Mouse (Mus musculus): ENCODE measurements around the gene Chsy1.
A peak's percentile ranks its signal among the peaks of the same experiment; 100 is the strongest.

Gene Chsy1

DNA sequence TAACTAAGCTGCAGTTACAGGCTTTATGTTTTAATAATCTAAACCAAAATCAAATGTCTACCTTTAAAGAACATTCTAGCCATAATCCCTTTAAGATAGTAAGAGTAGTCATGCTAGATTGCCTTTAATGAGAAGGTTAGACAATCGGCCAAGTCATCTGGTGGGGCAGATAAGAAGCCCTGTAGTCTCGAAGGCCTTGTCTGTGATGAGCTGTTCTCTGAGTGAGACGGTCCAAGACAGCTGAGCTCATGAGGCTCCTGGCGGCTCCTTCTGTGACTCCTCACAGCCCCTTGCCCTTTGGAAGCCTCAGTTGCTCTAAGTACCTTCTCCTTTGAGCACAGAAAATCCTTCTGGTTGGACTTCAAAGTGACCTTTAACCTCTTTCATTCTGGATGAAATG lies 67.6 kb downstream of the Chsy1 start:
- DNase-seq (ENCODE audit: low spot score in 2 of 2) = no peak

DNA sequence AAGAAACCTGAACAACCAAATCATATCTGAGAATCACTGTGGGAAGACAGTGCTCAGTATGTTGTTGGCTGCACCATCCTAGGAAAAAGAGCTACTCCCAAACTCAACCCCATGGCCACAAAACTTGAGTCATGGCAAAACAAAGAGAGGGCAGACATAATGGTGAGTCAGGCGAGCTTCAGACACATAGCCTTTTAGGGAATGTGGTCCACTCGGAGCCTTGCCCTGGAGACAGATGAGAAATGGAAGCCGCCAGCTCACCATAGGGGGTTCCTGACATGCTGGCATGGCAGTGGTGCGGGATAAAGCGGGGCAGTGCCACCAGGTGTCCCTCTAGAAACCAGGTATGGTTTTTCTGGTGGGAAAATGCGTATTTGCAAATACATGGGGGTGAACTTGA lies 68.8 kb downstream of the Chsy1 start:
- no peak for DNase-seq (ENCODE audit: low spot score in 2 of 2)

GRCm38 (mm10) chr7:66179120-66179581 lies 69.8 kb downstream of the Chsy1 start:
- DNase-seq (ENCODE audit: low spot score in 2 of 2) = no peak

GRCm38 (mm10) chr7:66179711-66180110 lies 70.4 kb downstream of the Chsy1 start:
- no peak for DNase-seq (ENCODE audit: low spot score in 2 of 2)

DNA sequence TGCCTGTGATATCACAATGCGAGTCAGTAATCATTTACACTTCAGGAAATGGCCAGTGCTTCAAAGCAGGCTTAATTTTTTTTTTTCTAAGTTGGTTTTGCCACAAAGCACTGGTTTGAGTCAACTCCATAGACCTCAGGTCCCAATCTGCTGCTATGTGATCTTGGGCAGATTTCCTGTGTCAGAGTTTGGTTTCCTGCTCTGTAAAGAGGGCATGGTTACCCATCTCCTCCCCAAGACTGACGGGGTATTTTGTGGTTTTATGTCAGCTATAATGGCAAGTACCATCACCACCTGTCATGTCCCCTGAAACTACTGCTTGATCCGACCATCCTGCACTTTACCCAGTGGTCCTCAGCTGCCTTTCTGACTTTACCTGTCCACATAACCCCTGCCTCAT lies 70.9 kb downstream of the Chsy1 start:
- DNase-seq (ENCODE audit: low spot score in 2 of 2) = no peak

GRCm38 (mm10) chr7:66180711-66181365 lies 71.5 kb downstream of the Chsy1 start:
- no peak for DNase-seq (ENCODE audit: low spot score in 2 of 2)

- no peak for DNase-seq (ENCODE audit: low spot score in 2 of 2)
Observed at GRCm38 (mm10) chr7:66182075-66182715, 72.9 kb downstream of the Chsy1 start.

GRCm38 (mm10) chr7:66183404-66183803 lies 74.1 kb downstream of the Chsy1 start:
- DNase-seq (ENCODE audit: low spot score in 2 of 2) = no peak

DNA sequence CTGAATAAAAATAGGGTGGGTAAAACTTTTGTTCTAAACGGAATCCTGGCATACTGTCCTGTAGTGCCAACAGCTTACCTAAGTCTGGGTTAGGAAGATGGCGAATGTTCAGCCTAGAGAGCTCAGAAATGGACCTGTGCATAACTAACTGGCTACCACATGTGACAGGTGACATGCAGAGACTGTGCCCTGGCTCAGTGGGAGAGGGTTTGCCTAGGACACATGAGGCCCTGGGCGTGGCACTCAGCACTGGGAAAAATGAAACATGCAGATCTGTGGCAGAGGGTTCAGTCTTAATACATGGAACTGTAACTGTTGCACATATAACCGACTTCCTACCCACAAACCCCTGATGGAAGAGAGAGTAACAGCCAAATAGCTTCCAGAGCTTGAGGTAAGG lies 74.7 kb downstream of the Chsy1 start:
- no peak for DNase-seq (ENCODE audit: low spot score in 2 of 2)

- peak in 1 of 2 experiments; percentile 62 for DNase-seq (ENCODE audit: low spot score in 2 of 2)
Observed at GRCm38 (mm10) chr7:66185370-66185769, 76.1 kb downstream of the Chsy1 start.

- peak in 1 of 2 experiments; percentile 36 for DNase-seq (ENCODE audit: low spot score in 2 of 2)
Observed at GRCm38 (mm10) chr7:66187581-66188231, 78.4 kb downstream of the Chsy1 start.

GRCm38 (mm10) chr7:66190385-66190784 lies 81.1 kb downstream of the Chsy1 start:
- DNase-seq (ENCODE audit: low spot score in 2 of 2) = peak in 1 of 2 experiments; percentile 53

GRCm38 (mm10) chr7:66194511-66194910 lies 85.2 kb downstream of the Chsy1 start:
- DNase-seq (ENCODE audit: low spot score in 2 of 2) = peak in 1 of 2 experiments; percentile 75

DNA sequence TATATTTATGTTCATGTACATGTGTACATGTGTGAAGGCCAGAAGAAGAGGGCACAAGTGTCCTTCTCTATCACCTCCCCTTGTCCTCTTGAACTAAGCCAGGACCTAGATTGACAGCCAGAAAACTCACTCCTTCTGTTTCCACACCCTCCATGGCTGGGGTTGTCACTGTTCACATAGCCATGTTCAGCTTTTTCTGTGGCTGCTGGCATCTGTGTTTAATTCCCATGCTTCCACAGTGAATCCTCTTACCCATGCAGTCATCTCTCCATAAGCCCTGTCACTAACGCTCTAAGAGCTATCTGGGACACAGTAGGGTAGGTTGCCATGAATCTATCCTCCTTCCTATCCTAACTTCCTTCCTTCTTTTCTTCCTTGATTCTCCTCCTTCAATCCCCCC lies 86.6 kb downstream of the Chsy1 start:
- DNase-seq (ENCODE audit: low spot score in 2 of 2) = peak in 1 of 2 experiments; percentile 53

DNA sequence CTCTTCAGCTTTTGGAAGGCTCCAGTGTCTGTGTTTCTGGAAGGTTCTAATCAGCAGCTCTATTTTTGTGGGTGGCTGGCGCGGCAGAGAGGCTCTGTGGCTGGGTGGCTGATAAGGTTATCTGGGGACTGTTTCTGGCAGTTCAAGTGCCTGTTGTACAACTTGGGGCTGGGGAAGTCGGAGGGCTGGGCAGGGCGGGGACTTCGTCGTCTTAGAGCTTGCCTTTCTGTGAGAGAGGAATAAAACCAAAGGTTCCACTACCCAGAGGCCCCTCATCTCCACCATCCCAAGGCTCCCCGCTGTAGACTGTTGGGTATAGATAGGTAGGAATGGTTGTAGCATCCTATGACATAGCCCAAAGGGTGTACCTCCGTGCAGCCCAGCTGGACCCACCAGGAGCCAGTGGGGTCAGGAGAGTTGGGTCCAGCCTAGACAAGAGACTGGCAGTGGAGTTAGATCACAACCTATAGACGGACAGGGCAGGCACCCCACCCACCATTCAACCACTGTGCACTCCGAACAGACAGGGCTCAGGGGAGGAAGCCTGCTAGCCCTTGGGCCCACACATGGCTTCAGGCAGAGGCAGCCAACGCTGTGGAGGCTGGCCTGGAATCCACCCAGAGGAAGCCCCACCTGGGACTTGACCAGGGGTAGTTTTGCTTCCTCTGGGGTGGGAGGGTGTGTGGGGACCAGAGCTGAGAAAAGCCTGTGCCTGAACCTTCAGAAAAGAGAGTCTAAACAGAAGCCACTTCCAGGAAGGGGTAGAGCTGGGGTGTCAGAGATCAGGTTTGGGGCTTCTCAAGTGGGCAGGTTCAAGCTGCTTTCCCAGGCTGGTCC lies 87.5 kb downstream of the Chsy1 start:
- peak; percentile 75 for DNase-seq (ENCODE audit: low spot score in 2 of 2)

DNA sequence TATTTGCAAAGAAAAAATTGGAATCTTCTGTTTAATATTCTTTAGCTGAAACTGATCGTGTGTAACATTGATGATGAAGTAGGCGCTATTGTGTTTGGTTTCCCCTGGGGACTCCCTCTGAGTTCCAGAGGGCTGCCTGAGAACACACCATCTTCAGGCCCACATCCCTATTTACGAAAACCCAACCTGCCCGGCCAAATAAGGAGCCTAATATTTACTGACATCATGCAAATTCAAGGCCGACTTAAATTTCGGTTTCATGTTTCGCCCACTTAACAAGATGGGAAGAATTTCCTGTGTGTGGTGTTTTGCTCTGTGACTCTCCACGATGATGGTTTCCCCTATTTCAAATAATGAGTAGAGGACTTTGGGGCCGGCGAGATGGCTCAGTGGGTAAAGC lies 89.1 kb downstream of the Chsy1 start:
- no peak for DNase-seq (ENCODE audit: low spot score in 2 of 2)

DNA sequence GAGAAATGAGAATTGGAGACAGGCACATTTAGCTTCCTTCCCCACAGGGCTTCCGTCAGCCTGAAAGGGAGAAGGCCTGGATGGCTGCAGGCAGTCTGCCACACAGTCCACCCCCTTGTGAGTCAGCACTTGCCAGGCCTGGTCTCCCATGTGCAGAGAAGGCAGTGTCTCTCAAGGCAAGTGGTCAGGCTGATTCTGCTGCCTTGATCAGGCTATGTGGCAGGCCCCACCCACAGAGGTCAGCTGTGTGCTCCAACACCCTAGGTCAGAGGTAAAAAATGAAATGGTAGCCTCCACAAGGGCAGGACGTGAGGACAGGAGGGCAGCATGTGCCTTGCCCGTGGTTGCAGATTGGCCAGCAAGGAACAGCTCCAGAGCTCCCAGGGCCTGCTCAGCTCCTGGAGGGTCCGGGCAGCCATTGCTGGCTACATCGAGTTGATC lies 90.1 kb downstream of the Chsy1 start:
- DNase-seq (ENCODE audit: low spot score in 2 of 2) = peak; percentile 56

- no peak for DNase-seq (ENCODE audit: low spot score in 2 of 2)
Observed at GRCm38 (mm10) chr7:66200383-66200782, 91.1 kb downstream of the Chsy1 start.

DNA sequence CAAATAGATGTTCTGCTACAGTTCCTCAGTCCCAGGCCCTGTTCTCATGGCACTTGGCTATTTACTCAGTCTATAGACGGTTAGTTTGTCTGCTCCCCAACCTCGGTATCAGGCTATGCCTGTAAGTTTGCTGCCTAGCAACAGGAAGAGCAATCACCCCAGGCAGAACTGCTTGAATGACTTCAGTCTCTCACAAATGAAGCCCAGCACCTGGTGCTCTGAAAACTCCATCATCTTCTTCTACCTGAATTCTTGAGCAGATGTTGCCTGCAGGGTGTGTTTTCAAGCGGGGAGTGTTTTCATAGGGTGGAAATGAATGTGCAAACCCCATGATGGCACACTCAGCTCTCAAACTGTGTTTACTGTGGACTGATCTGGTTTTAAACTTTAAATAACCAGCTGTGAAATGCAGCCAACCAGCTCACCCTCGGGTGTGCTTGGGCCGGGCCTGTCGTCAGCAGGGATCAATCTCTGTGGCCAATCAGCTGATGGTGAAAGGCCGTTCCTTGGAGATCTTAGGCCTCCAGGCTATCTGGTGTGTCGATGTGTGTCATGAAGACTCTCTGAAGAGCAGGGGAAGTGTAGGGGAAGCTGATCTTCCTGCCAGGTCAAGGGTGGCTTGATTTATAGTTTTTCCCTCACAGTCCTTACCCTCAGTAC lies 91.6 kb downstream of the Chsy1 start:
- DNase-seq (ENCODE audit: low spot score in 2 of 2) = no peak

DNA sequence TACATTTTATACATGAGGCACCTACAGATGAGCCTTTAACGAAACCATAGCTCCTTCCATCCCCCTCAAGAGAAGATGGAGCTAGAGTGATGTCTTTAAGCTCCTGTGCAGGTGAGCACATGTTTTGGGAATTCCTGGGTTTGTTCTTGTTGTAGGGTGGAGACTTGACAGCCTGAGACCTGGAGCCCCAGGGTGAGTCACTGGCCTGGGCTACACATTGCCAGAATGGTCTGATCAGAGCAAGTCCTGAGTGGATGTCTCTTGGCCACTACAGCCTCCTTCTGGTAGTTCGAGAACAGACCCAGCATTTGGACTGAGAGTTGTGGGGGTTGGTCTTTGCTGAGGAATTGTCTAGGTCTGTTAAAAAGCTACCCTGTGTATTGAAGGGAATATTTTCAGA lies 92.3 kb downstream of the Chsy1 start:
- no peak for DNase-seq (ENCODE audit: low spot score in 2 of 2)

DNA sequence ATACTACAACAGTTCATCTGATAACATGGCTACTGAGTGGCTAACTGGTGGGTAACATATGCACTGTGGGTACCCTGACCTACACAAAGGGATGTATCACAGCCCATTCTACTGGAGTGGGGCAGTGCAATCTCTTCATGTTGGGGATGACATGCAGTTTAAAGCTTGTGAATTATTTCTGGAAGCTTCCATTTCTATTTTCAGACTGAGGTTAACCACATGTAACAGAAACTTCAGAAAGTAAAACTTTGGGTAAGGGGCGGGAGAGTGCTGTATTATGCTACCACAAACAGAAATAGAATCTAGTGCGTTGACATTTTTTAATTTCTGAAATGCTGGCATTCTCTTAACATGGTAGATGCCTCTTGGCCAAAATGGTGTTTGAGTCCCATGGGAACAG lies 100.6 kb downstream of the Chsy1 start:
- no peak for DNase-seq (ENCODE audit: low spot score in 2 of 2)
